Mouse (Mus musculus) thymus, postnatal 0 days (tissue): Measurements from ENCODE around the gene Dpp8. TPM values are rescaled to one million over a fixed set of nuclear protein-coding genes. Genes with fewer than 3 reads are reported as not detected.

Source experiments
- DNase-seq: peaks from one replicate; pipeline ENCODE4 v3.0.0-alpha.2; 2015; ENCODE audit warnings: low spot score
- polyA plus RNA-seq: library from polyadenylated mRNA; unstranded; fragments of >200 nt; fragmentation: Nextera tagmentation; extraction: Ambion mirVana; gene quantifications from 2 replicates; pipeline ENCODE4 v1.2.1, GENCODE M21; 2015

The Dpp8 gene
- polyA plus RNA-seq, 1 experiment from 2014 or later, result 30.6 TPM

- DNase-seq, result no peak
These were observed 53.1 kb downstream of the Dpp8 start for GRCm38 (mm10) chr9:65085270-65085669.

GRCm38 (mm10) chr9:65086801-65087200 is 54.6 kb downstream of the Dpp8 start:
- no peak for DNase-seq

- peak; percentile 44 for DNase-seq
These were observed 55.3 kb downstream of the Dpp8 start for GRCm38 (mm10) chr9:65087490-65087889.

GRCm38 (mm10) chr9:65094237-65094636 is 62.0 kb downstream of the Dpp8 start:
- DNase-seq, result no peak

GRCm38 (mm10) chr9:65100991-65101685 is 68.9 kb downstream of the Dpp8 start, which contains the start of gene Igdcc4:
Gene Igdcc4, plus strand, starts transcription at chr9:65101486.
- DNase-seq, result no peak

- no peak for DNase-seq
These were observed 69.6 kb downstream of the Dpp8 start for GRCm38 (mm10) chr9:65101686-65102376.

GRCm38 (mm10) chr9:65102377-65103172 is 70.4 kb downstream of the Dpp8 start:
- no peak for DNase-seq

- DNase-seq, result no peak
These were observed 71.0 kb downstream of the Dpp8 start for GRCm38 (mm10) chr9:65103173-65103752.

- DNase-seq, result no peak
These were observed 74.6 kb downstream of the Dpp8 start for GRCm38 (mm10) chr9:65106821-65107220.

- no peak for DNase-seq
These were observed 75.7 kb downstream of the Dpp8 start for GRCm38 (mm10) chr9:65107893-65108292.

- no peak for DNase-seq
These were observed 77.2 kb downstream of the Dpp8 start for GRCm38 (mm10) chr9:65109132-65110072.

- no peak for DNase-seq
These were observed 79.5 kb downstream of the Dpp8 start for GRCm38 (mm10) chr9:65111698-65112097.

- DNase-seq, result no peak
These were observed 81.5 kb downstream of the Dpp8 start for GRCm38 (mm10) chr9:65113694-65114093.

- DNase-seq, result no peak
These were observed 83.7 kb downstream of the Dpp8 start for GRCm38 (mm10) chr9:65115891-65116290.

GRCm38 (mm10) chr9:65117516-65117915 is 85.3 kb downstream of the Dpp8 start:
- DNase-seq, result no peak

GRCm38 (mm10) chr9:65120935-65121334 is 88.7 kb downstream of the Dpp8 start:
- peak; percentile 53 for DNase-seq

- DNase-seq, result no peak
These were observed 90.3 kb downstream of the Dpp8 start for GRCm38 (mm10) chr9:65122545-65122944.

GRCm38 (mm10) chr9:65123552-65124168 is 91.4 kb downstream of the Dpp8 start:
- DNase-seq, result peak; percentile 34

GRCm38 (mm10) chr9:65128123-65128815 is 96.1 kb downstream of the Dpp8 start:
- DNase-seq, result peak; percentile 67
